Mouse (Mus musculus) v-Abl transformed pro-B cells (cell line): ENCODE measurements around the gene Edem3.

Source experiments
- in situ Hi-C, 2 experiments: fragments of 400-800 bp; cut with MboI; formaldehyde crosslinking; loops; one replicate each; pipeline ENCODE4 v1.15.1; 2025; ENCODE audit not compliant: unreplicated experiment in 2 of 2

The Edem3 gene

DNA sequence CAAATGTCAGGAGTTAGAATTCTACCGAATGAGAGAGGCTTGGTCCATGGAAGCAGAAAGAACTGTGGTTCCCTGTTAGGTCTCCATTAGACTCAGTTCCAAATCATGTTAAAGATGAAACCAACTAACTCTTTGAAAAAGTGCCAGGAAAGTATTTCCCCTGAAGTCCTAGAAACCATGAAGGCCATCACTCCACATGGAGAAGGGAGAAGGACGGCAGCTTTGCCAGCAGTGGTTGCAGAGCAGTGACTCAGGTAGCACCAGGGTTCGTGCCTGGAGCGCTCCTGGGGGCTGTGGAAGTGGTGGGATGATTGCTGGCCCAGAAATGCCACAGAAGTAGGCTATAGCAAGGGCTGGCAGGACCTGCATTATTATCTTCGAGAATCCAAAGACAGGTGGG lies 31.2 kb downstream of the Edem3 start:
- in situ Hi-C loops, result loop anchor here (10.0 to 25.0 kb wide), 5 partner anchors 222 to 1676 kb away; partner anchors contain the start of genes Swt1 (in 1 of the 2) and Trmt1l (in 1 of the 2)

- in situ Hi-C loops, result loop anchor here (10.0 to 25.0 kb wide), 5 partner anchors 224 to 1673 kb away; partner anchors contain the start of genes Swt1 (in 1 of the 2) and Trmt1l (in 1 of the 2)
Observed at GRCm38 (mm10) chr1:151789136-151789535, 34.0 kb downstream of the Edem3 start.

GRCm38 (mm10) chr1:151792076-151792475 lies 36.9 kb downstream of the Edem3 start:
- in situ Hi-C loops, result loop anchor here (10.0 to 25.0 kb wide), 7 partner anchors 317 to 1673 kb away; partner anchors contain the start of genes Swt1 (in 1 of the 2) and Trmt1l (in 1 of the 2)

DNA sequence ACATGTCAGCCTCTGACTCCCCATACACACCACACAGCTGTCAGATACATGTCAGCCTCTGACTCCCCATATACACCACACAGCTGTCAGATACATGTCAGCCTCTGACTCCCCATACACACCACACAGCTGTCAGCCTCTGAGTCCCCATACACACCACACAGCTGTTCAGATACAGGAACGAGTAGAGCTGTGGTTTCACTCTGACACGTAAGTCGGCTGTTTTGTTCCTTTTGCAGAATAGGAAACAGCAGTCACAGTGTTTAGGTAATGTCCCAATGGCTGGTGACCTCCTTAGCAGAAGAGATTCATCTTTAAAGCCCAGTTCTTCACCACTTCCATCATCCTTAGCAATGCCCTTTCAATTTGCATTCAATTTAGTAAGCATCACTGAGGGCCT lies 47.6 kb downstream of the Edem3 start:
- in situ Hi-C loops, result loop anchor here in 1 of 2 experiments (25.0 kb wide), 2 partner anchors 240 to 935 kb away; partner anchors contain the start of gene Fam129a

DNA sequence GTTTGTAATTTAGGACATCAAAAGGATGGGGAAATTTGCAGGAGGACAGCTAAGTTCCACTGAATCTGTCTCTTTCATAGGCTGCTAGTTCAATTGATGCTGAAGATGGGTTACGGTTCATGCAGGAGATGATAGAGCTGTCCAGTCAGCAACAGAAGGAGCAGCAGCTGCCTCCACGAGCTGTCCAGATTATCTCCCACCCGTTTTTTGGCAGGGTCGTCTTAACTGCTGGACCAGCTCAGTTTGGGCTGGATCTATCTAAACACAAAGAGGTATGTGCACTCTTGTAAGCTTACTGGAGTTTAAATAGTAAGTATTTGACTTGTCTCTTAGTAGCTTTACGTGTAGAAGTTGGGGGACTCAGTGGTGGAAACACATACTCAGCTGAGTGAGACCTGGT lies 52.1 kb downstream of the Edem3 start:
- in situ Hi-C loops, result loop anchor here in 1 of 2 experiments (25.0 kb wide), 2 partner anchors 245 to 930 kb away; partner anchors contain the start of gene Fam129a

- in situ Hi-C loops, result loop anchor here (10.0 to 25.0 kb wide), 3 partner anchors 249 to 934 kb away; partner anchors contain the start of gene Fam129a (in 1 of the 2)
Observed at GRCm38 (mm10) chr1:151810628-151811421, 55.7 kb downstream of the Edem3 start.

DNA sequence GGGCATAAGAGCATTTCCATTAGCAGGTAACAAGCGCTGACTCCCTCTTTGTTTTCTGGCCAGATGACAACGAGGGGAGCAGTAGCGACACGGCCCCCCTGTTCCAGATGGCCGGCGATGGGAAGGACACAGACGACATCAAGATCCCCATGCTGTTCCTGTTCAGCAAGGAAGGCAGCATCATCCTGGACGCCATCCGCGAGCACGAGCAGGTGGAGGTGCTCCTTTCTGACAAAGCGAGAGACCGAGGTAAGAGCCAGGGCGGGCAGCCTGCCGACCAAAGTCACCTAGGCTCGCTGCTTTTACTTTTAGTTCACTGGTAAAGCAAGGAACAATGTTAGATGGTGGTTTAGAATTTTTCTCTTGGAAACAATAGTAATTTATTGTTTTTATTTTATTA lies 56.3 kb downstream of the Edem3 start:
- in situ Hi-C loops, result loop anchor here (10.0 to 25.0 kb wide), 3 partner anchors 249 to 933 kb away; partner anchors contain the start of gene Fam129a (in 1 of the 2)

- in situ Hi-C loops, result loop anchor here (10.0 to 25.0 kb wide), 3 partner anchors 250 to 933 kb away; partner anchors contain the start of gene Fam129a (in 1 of the 2)
Observed at GRCm38 (mm10) chr1:151812004-151812712, 57.0 kb downstream of the Edem3 start.

DNA sequence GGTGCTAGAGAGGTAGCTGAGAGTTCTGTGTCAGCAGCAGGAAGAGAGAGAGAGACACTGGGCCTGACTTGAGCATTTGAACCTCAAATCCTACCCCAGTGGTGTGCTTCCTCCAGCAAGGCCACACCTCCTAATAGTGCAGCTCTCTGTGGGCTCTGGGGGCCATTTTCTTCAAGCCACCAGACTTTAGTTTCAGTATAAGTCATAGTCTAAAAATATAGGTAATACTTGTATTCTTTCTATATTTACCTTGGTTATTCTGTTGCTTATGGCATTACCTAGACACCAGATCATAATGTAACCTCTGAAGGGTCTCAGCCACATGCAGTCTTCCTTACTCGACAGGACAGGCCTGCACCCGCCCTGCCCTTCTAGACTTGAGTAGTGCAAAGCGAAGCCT lies 60.9 kb downstream of the Edem3 start:
- in situ Hi-C loops, result loop anchor here (10.0 to 25.0 kb wide), 3 partner anchors 254 to 929 kb away; partner anchors contain the start of gene Fam129a (in 1 of the 2)

GRCm38 (mm10) chr1:151819190-151819589 lies 64.0 kb downstream of the Edem3 start:
- in situ Hi-C loops, result loop anchor here (10.0 to 25.0 kb wide), 3 partner anchors 257 to 926 kb away; partner anchors contain the start of gene Fam129a (in 1 of the 2)

DNA sequence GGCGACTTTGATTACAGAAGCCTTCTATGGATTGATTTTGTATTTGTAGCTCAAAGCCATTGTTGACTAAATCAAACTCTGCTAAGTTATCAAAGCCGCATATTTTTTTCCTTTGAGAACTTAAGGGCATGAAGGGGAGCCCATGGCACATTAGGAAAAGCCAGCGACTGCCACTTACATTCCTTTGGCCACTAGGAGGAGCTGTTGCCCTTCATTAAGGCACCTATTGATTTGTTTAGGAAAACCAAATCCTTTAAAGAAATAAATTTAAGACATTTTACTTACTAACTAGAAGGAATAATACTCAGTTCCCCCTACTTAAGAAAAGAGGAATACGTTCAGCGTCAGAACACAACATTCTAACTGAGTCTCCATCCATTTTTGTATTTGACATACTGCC lies 65.3 kb downstream of the Edem3 start:
- in situ Hi-C loops, result loop anchor here (5.0 to 25.0 kb wide), 9 partner anchors 258 to 917 kb away; partner anchors contain the start of gene Fam129a (in 1 of the 2)

- in situ Hi-C loops, result loop anchor here (10.0 to 25.0 kb wide), 3 partner anchors 460 to 1112 kb away; no protein-coding TSS in a partner anchor
Observed at GRCm38 (mm10) chr1:151825065-151825464, 69.9 kb downstream of the Edem3 start.

DNA sequence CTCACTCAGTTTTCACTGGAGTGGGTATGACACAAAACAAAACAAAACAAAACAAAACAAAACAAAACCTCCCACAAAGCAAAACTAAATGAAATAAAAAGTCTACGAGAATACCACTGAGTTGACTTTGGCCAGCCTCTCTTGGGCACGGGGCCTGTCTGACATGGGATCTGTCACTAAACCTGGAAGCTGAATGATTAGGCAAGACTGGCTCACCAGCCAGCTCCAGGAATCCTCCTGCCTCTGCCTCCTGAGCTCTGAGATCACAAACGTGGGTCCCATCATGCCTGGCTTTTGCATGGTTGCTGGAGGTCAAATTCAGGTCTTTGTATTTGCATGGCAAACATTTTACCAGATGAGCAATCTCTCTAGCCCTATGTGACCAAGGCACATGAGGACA lies 76.6 kb downstream of the Edem3 start:
- in situ Hi-C loops, result loop anchor here in 1 of 2 experiments (25.0 kb wide), 1 partner anchor 1106 kb away; no protein-coding TSS in a partner anchor

DNA sequence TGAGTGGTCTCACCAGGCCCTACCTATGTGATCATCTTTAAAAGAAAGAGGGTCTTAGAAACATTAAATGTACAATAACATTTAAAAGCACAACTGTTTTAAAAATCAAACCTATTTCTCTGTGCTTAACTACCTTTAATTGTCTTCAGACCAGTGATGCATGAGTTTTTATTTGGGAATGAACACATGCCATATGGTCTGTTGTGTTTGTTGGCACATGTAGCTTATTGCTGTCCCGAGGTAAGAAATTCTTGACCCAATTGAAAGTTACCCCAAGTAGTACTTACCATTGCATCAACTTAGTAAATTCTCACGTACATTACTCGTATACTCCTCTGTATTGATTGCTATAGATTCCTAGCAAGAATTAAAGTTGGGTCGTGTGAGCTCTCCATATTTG lies 80.1 kb downstream of the Edem3 start:
- in situ Hi-C loops, result loop anchor here in 1 of 2 experiments (25.0 kb wide), 1 partner anchor 1102 kb away; no protein-coding TSS in a partner anchor

DNA sequence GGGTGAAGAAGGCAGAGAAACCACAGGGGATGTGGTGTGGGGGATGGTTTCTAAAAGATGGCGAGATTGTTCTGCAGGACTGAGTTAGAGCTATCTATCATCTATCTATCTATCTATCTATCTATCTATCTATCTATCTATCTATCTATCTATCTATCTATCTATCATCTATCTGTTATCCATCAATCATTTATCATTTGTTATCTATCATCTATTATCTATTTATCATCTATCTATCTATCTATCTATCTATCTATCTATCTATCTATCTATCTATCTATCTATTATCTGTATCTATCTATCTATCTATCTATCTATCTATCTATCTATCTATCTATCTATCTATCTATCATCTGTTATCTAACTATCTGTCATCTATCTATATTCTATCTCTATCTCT lies 85.2 kb downstream of the Edem3 start:
- in situ Hi-C loops, result loop anchor here in 1 of 2 experiments (25.0 kb wide), 1 partner anchor 1097 kb away; no protein-coding TSS in a partner anchor

- in situ Hi-C loops, result loop anchor here in 1 of 2 experiments (25.0 kb wide), 1 partner anchor 1092 kb away; no protein-coding TSS in a partner anchor
Observed at GRCm38 (mm10) chr1:151845252-151845832, 90.2 kb downstream of the Edem3 start.

DNA sequence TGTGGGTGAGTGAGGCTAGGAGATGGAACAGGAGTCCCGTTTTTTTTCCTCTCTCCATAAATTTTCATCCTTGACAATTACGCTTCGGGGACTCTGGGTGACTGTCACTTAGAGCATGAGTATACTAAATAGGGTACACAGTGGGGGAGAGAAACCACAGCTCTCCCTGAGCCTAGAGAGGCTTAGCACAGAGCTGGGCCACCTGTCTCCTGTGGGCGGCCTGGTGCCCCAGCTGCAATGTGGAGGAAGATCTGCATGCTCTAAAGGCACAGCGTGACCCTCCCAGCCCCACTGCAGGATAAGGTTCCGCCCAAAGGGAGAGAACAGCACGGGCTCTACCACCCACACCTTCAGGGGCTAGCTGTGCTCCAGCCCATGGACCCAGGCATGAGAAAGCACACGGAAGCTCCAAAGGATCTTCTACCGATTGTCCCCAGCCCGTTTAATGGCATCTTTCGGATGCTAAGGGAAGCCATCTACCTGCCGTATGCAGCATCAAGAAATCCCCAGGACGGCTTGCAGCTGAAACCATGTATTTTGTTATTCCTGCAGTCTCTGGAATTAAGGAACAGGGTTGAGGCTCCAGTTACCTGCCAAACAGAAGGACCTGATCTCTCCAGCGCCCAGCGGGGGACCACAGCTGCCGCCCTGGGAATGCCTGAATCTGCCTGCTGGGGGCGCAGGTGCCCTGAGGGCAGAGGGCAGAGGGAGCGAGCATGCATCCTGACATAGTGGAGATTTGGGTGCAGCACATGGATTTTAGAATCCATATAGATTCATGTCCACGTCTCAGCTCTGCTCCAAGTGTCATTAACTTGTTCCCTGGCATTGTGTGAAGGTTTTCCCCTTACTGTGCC lies 91.0 kb downstream of the Edem3 start:
- in situ Hi-C loops, result loop anchor here in 1 of 2 experiments (25.0 kb wide), 1 partner anchor 1091 kb away; no protein-coding TSS in a partner anchor

DNA sequence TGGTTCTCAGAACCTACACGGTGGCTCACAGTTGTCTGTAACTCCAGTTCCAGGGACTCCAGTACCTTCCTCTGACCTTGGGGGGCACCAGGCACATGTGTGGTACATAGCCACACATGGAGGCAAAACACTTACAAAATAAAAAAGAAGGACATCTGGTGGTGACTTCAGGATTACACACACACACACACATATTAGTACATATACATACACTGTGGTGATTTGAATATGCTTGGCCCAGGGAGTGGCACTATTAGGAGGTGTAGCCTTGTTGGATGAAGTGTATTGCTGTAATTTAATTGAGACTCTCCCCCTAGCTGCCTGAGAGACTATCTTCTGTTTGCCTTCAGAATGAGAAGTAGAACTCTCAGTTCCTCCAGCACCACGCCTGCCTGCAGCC lies 93.1 kb downstream of the Edem3 start:
- in situ Hi-C loops, result loop anchor here in 1 of 2 experiments (25.0 kb wide), 1 partner anchor 1089 kb away; no protein-coding TSS in a partner anchor
